Mouse (Mus musculus): ENCODE data around the gene Rsg1. TPM values are rescaled to one million over a fixed set of nuclear protein-coding genes. Genes with fewer than 3 reads are reported as not detected.

The Rsg1 gene
- total RNA-seq, 2 experiments from 2014 or later: 4.3 to 5.1 TPM

DNA sequence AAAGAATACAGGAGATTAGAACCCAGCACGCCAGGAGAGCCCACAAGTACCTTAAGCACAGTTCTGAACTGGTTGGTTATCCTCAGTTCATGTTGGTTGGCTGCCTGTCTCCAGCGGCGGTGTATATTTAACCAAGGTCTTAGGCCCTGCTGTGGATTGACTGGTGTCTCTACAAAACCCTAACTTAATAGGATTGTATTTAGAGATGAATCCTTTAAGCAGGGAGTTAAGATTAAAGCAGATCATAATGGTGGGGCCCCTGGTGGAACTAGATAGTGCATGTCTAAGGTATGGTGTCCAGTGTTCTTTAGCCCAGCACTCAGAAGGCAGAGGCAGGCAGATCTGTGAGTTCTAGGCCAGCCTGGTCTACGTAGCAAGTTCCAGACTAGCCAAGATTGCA lies 2.1 kb upstream of the Rsg1 start:
- intact Hi-C loops (cut with DNase I): loop anchor here (10.0 kb wide), 1 partner anchor 67 kb away; the partner anchor contains the start of gene Fbxo42

DNA sequence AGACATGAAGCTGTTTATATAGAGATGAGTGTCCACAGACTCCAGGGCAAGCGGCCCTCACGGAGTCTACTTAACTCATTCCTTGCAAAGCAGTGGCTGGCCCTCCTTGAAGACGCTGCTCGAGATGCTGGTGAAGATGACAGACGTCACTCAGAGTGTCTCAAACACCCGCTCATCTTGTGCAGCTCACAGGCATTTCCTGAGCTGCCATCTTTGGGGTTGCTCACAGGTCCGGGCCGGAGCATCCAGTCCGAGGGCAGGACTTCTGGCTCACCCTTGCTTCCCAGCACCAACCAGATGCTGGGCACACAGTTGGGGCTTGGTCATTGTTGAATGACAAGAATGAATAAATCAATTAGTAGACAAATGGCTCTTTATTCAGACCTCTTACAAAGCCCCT lies 864 bp upstream of the Rsg1 start:
- intact Hi-C loops (cut with DNase I): loop anchor here (10.0 kb wide), 1 partner anchor 68 kb away; the partner anchor contains the start of gene Fbxo42
- DNase-seq: no peak

More for the DNA sequence above, 2.1 kb upstream of the Rsg1 start:
- no peak for DNase-seq

- no peak for DNase-seq
Measured at GRCm38 (mm10) chr4:141213342-141213741, 414 bp upstream of the Rsg1 start.

DNA sequence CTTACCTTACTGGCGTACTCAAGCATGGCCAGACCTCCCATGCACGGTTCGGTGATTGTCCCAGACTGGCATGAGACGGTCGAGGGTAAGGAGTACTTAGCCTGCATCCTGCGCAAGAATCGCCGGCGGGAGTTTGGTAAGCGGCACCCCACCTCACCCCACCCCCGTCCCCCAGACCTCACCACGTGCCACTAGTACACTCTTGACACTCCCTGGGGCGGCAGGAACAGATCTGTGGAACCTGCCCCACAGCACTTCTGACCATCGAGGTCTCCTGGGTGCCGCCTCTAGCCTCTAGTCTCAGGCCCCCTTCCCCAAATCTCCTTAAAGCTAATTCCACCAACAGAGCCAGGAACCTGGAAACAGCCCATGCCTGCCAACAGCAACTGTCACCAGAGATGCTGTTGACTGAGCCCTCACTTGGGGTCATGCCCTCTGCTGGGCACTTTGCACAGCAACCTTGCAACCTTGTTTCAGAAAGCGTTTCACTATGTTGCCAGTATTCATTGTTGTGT lies 638 bp downstream of the Rsg1 start:
- peak; percentile 56 for DNase-seq
- intact Hi-C loops (cut with DNase I): loop anchor here (10.0 kb wide), 1 partner anchor 70 kb away; the partner anchor contains the start of gene Fbxo42

More at GRCm38 (mm10) chr4:141213342-141213741, 414 bp upstream of the Rsg1 start:
- intact Hi-C loops (cut with DNase I): loop anchor here (10.0 kb wide), 1 partner anchor 69 kb away; the partner anchor contains the start of gene Fbxo42

DNA sequence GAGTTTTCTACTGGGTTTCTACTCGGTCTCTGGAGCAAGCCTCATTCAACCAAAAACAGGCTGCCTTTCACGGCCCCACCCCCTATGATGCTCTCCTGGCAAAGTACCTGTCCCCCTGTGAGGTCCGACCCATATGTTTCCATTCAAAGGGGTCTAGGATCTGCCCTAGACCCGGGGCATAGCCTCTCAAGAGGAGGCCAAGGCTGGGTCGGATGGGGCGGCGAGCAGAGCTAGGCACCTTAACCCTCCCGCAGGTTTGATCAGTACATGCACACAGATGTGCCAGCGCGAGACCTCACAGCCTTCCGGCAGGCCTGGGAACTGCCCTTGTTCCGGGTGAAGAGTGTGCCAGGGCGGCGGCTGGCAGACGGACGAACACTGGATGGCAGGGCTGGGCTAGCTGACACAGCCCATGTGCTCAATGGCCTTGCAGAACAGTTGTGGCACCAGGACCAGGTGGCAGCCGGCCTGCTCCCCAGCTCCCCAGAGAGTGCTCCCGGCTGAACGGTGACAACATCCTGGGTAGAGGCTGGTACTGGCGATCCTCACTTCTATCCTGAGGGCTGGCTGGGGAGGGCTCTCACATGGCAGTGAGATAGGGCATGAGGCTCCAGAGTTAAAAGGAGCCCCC lies 5.9 kb downstream of the Rsg1 start:
- intact Hi-C loops (cut with DNase I): loop anchor here (10.0 kb wide), 1 partner anchor 75 kb away; the partner anchor contains the start of gene Fbxo42

GRCm38 (mm10) chr4:141221848-141222247 lies 8.1 kb downstream of the Rsg1 start:
- intact Hi-C loops (cut with DNase I): no loop called here
- DNase-seq: no peak

More for the DNA sequence above, 5.9 kb downstream of the Rsg1 start:
- peak; percentile 84 for DNase-seq

DNA sequence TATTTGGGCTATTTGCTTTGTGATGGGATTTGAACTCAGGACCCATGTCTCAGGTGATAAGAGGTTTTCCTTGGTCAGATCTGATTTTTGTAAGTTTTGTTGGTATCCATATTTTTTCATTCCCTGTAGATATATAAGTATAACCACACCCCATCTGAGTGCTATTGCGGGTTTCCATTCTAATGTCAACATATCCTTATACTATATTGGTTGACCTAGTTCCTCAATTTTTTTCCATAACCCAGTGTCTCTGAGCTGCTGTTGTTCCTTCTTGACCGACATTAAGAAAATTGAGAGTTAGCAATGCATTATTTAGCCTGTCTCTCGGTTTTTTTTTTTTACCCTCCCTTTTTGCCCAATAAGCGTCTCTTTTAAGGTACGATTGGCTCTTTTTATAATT lies 9.0 kb downstream of the Rsg1 start:
- intact Hi-C loops (cut with DNase I): no loop called here
- DNase-seq: no peak

DNA sequence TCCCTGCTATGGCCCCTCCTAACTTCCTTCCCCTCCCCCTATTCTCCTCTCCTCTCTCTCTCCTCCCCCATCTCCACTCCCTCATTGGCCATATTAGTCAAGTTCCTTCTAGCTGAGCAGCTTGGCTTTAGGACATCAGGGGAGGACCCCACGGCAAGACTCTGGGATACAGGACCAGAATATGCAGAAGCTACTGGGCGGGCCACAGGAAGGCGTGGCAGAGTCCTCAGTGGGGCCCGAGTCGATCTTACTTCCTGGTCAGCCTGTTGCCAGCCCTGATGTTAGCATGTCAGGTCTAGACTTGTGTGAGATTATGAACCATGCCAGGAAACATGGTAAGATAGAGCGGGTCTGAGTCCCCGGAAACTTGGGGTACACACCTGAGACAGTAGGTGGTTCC lies 14.9 kb downstream of the Rsg1 start:
- DNase-seq: no peak
- intact Hi-C loops (cut with DNase I): no loop called here

GRCm38 (mm10) chr4:141233196-141233595 lies 19.4 kb downstream of the Rsg1 start:
- intact Hi-C loops (cut with DNase I): no loop called here
- DNase-seq: no peak

DNA sequence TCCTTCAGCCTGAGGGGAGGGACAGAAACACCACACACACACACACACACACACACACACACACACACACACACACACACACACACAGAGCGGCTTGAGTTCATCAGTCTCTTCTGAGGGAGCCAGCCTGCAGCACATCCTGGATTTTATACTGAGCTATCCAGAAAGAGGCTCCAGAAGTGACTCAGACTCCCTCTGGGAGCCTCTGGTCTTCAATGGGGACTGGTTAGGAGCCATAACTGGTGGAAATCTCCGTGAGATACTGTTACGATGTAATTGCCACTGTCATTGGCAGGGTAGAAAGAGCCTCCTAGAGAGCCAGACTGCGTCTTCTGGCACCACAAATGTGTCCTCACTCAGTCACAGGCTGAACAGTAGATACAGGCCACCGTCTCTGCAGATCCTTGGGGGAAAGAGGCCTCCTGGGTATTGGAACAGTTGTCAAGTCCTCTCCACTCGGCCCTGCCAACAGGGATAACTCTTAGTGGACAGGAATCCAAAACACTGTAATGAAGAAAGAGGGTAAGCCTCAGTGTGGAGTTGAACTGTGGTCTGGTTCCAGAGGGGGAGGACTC lies 21.9 kb downstream of the Rsg1 start:
- intact Hi-C loops (cut with DNase I): no loop called here
- no peak for DNase-seq

DNA sequence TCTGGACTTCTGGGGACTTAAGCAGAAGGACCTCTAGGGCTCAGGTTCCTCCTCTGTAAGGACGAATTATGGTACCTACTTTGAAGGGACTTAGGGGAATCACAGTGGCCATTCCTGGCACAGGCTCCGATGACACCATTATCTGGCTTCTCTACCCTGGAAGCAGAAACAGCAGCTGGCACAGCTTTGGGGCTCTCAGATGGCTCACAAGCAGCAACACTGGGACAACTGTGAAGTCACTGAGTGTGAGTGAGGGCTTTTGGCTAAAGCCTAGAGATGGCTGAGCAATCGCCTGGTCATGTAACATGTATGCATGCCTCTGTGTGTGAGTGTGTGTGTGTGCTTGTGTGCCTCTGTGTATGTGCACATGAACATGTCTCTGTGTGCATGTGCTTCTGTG lies 23.1 kb downstream of the Rsg1 start:
- DNase-seq: peak; percentile 54
- intact Hi-C loops (cut with DNase I): no loop called here

DNA sequence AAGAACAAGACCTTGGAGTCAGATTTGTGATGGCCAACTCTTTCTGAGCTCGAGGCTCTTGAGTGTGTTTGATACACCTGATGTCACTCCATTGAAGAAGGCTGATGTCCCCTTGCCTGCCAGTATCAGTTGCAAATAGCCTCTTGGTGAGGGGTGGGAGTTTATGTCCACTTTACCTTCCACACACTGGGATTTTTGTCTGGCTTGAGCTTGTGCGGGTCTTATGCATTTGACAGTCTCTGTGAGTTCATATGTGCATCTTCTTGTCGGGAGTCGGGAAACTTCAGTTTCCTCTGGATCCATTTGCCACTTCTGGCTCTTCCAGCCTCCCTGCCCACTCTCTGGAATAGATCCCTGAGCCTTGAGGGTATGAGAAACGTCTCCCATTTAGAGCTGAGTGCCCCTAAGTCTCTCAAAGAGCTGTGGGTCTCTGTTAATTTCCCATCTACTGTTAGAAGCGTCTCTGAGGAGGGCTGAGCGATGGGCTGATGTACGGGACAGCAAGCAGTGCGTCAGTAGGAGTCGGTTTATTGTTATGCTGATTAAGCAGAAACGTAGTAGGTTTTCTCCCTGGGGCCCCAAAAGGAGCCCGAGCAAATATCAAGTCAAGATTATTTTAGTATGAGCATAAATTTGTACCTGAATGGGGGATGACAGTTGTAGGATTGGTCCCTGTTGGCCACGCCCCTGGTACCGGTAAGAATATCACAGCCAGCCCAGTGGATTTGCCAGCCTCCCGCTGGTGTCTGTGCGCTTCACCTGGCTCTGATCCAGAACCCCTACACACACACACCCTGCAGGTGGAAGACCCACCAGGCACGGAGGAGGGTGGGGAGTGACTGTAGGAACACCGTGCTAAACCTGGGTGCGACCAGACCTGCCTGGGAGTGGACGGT lies 25.0 kb downstream of the Rsg1 start:
- no peak for DNase-seq
- intact Hi-C loops (cut with DNase I): no loop called here

- intact Hi-C loops (cut with DNase I): no loop called here
- peak; percentile 83 for DNase-seq
Measured at GRCm38 (mm10) chr4:141239388-141240125, 25.8 kb downstream of the Rsg1 start, which contains the start of gene Arhgef19. TSS of gene Arhgef19 (plus strand) at chr4:141239499.

GRCm38 (mm10) chr4:141240617-141241016 lies 26.9 kb downstream of the Rsg1 start:
- intact Hi-C loops (cut with DNase I): no loop called here
- no peak for DNase-seq

DNA sequence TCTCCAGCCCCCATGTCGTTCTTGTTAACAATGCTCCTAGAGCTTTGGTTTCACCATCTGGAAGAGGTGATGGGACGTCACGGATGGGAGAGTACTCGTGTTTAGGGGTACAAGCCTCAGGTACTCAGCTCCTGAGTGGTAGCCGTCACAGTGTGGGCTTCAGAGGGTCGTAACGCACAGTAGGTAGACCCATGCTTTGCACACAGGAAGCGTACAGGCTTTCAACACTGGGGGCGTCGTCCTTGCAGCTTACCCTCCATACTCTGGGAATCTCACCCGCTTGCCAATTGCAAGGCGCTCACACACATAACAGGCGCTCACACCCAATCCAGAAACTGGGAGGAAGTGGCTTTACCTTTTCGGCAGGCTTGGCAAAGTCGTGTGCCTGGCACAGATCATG lies 28.1 kb downstream of the Rsg1 start:
- no peak for DNase-seq
- intact Hi-C loops (cut with DNase I): no loop called here

DNA sequence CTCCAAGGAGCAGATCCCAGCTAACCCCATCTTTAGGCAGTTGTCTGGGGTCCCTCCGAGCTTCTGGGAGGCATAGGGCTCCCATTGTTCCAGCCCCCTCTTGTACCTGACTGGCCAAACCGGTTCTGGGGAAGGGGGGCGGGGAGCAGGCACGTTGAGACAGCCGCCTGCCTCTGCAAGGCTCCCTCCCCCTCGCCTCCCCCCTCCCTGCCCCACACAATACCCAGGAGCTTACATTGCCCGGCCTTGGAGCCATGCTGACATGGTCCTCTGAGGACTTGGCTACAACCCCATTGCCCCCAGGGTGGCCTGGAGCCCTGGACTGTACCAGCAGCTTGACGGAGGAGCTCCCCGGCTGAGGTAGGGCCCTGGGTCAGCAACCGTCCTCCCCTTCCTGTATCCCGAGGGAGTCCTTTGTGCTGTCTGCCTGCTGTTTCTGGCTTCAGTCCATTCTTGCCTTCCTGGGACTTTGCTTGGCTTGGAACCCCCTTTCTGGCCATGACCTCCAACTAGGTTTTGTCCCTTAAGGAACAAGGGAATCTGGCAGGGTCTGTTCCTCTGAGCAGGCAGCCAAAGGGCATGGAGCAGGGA lies 29.0 kb downstream of the Rsg1 start:
- DNase-seq: no peak
- intact Hi-C loops (cut with DNase I): no loop called here

DNA sequence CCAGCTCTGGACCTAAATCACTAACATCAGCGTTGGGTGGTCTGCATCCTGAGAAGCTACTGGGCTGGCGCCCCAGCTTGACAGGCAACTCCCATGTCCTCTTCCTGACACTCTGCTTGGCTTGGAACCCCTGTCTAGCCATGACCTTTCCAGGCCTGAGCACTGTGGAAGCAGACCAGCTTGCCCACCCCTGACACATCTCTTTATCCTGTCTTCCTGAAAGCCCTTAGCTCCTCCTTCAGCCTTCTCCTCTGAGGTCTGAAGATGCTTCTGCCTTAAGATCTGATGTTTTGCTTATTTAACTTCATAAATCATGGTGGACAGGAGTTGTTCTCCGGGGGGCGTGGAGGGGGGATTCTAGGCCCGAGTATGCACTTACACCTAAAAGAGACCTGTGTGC lies 29.9 kb downstream of the Rsg1 start:
- intact Hi-C loops (cut with DNase I): no loop called here

DNA sequence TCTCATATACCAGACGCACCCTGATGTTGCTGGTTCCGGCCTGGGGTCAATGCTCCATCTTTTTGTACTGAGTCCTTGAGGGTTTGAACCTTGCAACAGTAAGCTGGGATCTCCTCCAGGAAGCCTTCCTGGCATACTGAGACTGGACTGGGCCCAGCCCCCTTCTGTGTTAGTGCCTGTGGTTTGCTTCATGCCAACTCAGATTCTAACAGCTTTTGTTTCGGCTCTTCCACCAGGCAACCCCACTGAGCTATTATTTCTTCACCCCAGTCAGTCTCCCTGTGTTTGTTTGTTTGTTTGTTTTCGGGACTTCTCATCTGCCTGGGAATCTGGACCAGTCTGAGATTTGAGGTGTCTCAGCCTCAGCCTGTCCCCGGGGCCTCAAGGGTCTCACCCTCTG lies 30.6 kb downstream of the Rsg1 start:
- DNase-seq: no peak
- intact Hi-C loops (cut with DNase I): no loop called here

More for the DNA sequence above, 29.9 kb downstream of the Rsg1 start:
- DNase-seq: no peak

DNA sequence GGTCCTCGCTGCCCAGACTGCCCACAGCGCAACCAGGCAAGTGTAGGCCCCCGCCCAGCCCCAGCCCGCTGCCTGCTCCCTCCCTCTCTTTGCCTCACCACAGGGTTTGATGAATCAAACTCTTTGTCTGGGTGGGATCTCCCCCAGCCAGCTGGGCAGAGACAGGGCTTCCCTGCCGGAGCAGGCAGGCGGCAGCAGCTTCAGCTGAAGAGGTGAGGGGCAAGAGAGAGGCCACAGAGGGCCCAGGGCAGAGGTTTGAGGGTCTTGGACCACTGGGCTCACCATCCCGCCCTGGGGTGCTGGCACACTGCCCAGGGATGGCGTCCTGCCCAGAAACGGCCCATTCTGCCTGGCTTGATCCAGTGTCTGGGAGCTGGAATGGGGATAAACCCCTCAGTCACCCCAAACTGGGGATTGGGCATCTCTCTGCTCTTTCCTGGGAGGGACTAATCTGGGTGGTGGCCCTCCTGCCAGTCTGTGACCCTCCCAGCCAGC lies 31.2 kb downstream of the Rsg1 start:
- intact Hi-C loops (cut with DNase I): no loop called here
- DNase-seq: peak; percentile 92

Measured in left cerebral cortex, postnatal 4 days (tissue).